Mouse (Mus musculus) lung, postnatal 36 days (tissue): ENCODE results near the gene Gm28635.

Source experiments
- DNase-seq: peaks from one replicate; pipeline ENCODE4 v3.0.0; 2022; ENCODE audit warnings: mixed read lengths

The Gm28635 gene

DNA sequence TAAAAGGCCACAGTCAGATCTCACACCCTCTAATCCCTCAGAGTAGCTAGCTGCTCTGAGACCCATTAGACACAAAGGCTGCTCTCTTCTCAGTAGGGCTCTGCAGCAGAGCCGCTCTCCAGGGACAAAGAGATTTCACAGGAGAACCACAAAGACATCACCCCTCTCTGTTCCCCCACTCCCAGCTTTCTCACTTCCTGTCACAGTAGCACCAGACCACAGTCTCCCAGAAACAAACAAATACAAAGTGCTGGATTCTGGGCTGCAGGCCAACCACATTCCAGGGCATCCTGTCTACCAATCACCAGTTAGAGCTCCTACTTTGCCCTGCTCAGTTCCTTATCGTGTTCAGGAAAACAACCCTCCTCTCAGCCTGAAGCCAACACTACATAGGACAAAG lies 42.2 kb downstream of the Gm28635 start:
- peak; percentile 98 for DNase-seq

DNA sequence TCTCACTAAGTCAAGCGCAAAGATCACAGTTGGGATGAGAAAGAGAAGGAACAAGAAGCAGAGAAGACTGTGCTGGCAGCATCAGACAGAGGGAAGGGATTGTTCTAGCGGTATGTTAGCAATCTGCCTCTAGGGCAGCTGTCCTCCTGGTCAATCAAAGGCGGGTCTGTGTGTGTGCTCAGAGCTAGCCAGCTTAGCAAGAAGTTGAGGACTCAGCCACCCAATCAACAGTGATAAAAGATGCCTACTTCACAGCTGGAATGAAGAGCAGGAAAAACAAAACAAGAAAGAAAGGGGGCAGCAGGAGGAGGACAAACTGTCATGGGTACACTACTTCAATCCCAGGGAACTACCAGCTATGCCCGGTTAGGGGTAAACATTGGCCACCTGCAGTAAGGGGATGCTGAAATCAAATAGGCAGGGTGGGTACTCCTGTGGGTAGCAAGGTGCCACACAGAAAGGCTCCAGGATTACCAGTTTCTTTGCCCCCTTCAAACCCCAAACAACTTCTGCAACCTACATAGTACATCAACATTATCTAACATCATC lies 42.8 kb downstream of the Gm28635 start:
- DNase-seq = peak; percentile 41

DNA sequence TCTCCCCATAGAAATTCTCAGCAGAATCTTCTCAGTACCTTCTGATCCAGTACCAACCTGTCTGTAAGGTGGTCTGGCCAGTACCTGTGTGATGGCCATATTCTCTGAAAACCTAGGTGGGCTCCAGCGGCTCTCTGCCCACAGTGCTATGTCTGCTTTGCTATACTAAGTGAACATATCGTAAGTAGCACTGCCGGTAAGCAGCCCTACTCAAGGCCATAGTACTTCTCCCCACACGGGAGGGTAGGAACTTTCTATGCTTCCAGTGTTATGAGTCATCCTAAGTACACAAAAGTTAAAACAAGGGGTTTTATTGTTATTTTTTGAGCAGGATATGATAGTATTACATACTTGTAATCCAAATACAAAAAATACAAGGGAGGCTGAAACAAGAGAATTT lies 43.8 kb downstream of the Gm28635 start:
- DNase-seq = peak; percentile 43

DNA sequence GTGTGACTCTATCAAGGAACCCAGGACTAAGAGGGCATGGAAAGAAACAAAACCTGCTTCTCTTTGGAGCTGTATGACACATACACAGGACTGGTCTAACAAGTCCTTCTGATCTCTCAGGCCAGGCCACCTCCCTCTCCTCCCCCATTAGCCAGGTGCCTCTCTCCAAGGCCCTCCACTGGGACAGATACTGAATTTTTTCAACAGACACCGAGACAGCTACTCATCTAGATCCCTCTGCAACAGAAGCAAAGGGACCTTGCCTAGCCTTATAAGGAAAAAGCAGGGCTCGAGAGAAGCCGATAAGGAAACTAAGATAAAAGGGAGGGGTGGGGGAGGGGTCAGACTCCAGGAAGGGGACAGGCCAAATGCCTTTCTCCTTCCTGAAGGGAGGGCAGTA lies 44.8 kb downstream of the Gm28635 start:
- peak; percentile 73 for DNase-seq

DNA sequence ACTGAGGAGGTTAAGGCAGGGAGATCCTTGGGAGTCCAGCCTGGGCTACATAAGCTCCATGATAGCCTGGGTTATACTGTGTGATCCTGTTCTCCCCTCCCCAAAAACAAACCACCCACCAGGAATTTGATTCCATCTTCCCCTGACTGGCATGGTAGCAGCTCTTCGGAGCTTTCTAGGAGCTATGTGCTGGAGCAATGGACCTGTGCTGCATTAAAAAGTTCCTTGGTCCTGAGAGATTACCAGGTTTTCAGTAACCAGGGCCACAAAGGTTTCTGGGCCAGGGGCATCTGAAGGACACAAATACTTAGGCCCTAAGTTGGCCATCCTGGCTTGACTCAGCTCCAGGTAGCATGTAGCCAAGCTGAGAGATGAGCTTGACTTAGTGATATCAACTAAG lies 45.8 kb downstream of the Gm28635 start:
- DNase-seq = no peak

DNA sequence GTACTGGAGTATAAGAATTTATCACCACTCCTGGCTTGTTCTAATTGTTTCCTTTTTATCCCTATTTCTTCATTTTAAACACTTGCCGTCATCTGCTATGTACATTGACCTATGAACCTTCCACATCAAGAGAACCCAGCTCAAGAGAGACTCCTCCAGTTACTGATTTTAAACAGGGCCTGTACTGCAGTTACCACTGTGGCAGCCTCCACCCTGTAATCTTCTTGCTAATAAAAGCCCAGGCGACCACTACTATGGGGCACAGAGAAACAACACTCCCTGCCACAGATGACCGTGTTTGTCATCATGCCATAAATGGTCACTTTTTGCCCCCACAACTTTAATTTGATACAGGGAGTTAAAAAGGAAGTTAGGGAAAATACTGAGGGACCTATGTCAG lies 50.8 kb downstream of the Gm28635 start:
- DNase-seq = no peak

DNA sequence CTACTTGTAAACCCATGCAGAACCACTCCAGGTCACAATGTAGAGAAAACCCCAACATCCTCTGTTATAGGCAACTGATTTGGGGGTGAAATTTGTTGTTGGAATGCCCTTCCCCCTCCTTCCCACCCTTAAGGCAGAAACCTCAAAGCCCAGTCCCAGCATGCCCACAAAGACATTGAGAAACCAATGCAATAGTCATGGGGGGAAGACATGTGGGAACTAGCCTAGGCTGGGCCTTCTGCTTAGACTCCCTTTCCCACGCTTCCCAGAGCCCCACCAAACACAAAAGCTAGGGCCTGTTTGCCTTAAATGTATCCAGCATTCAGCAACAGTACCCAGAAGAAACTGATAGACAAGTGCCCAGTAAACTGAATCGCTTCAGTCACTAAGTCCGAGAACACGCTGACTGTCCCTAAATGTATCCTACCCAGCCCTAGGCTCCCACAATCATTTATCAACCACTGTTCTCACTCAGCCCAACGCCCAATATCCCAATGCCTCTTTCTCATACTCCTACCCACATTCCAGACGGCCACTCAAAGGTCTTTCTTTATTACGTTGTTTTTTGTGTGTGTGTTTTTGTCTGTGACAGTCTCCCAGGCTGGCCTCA lies 51.4 kb downstream of the Gm28635 start:
- no peak for DNase-seq

DNA sequence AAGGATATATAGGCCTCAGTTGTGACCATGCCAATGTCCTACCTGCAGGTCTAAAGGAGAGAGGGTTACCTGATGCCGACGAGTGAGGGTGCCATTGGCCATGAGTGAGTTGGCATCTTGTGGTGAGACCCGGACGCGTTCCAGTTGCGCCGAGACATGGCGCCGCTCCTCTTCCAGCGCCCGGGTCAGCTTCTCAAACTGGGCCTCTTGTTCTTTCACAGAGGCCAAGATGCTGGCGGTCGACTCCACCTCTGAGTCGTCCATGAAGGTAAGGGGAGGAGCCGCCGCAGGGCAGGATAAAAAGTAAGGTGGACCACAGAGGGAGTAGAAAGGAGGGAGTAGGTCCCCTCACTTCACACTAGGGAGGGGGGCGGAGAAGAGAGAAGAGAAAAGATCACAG lies 53.6 kb downstream of the Gm28635 start:
- no peak for DNase-seq

DNA sequence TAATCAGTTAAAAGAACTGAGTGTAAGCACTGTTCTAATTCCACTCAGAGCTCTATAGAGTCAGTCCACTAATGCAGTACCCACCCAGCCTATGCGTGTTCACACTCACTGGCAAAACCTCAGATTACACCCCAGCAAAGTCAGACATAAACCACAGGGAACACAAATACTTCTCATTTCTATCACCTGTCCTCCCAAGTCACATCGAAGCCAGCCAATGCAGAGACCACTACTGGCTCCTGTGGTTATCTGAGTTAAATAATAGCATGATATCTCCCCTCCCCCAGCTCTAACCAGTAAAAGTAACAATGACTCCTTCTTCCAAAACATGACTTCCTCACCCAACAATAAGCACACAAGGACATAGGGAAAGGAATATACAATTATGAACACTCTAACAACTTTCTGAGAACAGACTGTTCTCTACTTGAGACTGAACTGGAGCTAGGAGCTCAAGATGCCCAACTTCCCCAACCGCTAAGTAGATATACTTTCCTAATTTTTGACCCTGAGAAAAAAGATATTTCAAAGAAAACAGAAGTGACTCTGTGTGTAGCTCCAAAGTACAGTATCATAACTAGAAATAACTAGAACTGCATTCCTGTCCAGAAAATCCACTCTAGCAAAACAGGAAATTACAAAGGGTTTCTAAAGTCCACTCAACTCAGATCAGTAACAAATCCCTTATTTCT lies 54.3 kb downstream of the Gm28635 start:
- no peak for DNase-seq

DNA sequence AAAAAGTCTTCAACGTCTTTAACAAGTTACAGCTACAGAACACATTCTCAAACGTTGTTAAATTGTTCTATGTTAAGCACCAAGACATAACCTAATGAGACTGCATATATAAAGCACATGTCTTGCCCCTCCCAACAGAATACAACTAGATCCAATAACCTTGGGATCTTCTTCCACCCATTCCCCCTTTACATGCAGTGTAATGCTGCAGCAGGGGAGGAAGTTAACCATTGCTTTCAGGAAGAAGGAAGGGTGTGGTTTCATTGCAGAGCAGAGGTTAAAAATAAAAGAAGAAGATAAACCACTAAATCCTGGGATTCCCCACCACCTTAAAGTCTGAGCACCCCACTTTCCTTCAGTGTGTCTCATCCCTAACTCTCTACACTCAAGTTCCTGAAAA lies 55.2 kb downstream of the Gm28635 start:
- no peak for DNase-seq

DNA sequence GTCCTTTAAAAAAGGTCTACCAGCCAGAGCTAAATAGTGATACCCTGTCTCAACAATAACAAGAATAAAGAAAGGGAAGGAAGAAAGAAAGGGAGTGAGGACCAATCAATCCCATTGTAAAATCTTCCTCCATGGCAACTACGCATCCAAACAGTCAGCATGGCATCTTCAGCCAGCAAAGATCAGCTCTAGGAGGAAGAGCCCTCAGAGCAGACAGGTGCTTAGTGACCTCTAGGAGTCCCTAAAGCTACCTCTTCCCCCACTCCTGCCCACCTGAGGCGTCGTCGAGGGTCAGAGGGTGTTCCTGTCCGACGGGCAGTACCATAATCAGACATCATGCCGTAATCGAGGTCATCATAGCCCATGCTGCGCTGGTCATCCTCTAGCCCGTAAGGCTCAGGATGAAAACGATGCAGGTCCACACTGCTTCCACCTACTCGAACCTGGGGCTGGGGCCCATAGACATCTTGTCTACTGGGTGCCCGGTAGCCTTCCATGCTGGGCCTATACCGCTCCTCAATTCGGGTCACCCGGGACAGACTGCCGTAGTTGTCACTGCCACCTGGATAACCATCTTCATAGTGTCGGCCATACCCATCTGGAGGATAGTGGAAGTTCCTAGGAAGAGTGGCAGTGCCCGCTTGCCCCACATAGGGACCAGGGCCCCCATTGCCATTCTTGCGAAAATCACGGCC lies 58.0 kb downstream of the Gm28635 start:
- DNase-seq = no peak

DNA sequence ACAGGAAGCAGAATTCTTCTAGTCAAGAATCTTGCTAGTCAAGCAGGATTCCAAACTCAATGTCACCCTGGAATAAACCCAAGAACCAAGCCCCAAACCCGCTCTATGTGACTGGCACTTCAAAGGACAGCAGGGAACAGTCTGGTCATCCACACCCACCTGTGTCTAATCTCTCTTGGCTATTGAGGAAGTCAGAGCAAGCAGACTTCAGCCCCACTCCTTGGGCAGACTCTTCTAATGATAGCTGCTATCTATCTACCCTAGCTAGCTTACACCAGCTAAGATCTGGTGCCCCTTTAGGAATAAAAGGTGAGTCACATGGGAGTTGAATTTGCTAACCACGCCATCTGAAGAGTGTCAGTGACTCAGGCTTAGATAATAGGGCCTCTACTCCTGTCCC lies 58.9 kb downstream of the Gm28635 start:
- DNase-seq = peak; percentile 41

DNA sequence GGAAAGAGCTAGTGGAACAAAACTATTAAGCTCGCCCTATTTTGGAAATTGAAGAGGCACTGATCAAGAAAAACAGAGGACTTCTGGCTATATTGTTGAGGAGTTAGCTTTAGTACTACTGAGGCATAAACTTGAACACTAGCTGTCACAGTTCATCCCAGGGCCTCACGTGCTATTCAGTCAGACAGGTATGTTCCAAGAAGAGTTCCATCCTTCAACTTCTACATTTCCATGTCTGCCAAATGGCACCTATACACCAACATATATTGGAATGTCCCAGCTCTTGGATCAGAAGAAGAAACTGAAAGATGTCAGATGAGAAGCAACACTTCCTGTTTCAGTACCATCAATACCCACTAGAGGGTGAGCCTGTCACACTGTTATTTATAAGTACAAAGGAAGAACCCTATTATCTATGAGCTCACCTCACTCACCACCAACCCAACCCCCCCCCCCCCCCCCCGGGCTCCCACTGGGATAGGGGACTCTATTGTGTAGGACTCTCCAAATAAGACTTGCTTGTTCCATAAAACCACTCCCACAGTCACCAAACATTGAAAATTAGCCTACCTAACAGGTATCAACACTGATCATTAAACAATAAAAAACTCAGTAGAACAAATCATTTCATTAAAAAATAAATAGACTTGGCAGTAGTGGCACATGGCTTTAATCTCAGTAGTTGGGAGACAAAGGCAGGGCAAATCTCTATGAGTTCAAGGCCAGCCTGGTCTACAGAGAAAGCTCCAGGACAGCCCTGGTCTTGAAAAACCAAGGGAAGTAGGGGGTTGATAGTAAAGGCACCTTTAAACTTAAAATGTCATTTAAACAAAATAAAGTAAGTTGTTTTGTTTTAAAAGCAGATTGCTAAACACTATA lies 60.0 kb downstream of the Gm28635 start:
- peak; percentile 93 for DNase-seq

DNA sequence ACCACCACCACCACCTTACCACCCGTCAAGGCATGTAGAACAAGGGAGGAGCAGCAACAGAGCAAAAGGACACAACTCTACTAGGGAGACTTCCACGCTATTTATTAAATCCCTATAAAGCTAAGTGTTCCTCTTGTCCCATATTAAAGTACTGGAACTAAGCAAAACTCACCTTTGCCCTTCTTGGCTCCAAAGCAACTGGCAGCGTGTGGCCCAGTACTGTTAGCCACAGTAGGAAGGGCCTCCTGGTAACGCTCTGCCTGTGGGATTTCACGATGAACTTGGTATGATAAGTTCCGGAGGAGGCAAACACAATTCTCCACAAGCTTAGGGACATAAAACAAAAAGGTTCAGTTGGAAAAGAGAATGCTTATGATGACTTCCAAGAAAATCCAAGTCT lies 65.1 kb downstream of the Gm28635 start:
- no peak for DNase-seq

DNA sequence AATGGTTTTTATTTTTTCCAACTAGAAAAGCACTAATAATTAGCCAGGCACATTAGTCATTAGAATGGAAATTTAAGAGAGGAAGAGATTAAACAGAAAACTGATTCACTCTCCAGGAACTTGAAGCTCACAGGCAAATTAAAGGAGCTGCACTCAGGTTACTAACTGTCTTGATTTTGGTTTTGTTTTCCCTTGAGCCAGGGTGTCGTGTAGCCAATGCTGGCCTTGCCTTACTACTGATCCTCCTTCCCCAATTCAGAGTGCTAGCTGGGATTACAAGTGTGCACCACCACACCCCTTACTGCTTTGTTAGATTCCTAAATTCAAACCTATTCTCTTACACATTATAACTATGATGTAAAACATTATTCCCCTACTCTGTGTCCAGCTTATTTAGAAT lies 70.0 kb downstream of the Gm28635 start:
- DNase-seq = no peak

DNA sequence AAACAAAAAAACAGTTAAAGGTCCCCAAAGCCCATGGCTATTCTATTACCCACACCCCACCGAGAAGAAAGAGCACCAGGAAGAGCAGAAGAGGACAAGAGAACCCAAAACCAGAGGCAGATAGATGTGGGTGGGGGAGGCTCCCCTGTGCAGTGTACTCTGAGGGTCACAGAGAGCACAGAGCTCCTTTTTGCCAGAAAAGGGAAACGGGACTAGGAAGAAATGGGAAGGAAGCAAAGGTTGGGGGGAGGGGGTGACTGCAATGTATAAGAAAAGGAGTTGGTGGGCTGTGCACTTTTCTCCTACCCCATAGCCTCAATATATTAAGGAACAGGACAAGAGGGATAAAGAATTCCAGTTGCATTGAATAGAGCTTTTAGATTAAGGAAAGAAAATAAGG lies 76.9 kb downstream of the Gm28635 start:
- DNase-seq = no peak

DNA sequence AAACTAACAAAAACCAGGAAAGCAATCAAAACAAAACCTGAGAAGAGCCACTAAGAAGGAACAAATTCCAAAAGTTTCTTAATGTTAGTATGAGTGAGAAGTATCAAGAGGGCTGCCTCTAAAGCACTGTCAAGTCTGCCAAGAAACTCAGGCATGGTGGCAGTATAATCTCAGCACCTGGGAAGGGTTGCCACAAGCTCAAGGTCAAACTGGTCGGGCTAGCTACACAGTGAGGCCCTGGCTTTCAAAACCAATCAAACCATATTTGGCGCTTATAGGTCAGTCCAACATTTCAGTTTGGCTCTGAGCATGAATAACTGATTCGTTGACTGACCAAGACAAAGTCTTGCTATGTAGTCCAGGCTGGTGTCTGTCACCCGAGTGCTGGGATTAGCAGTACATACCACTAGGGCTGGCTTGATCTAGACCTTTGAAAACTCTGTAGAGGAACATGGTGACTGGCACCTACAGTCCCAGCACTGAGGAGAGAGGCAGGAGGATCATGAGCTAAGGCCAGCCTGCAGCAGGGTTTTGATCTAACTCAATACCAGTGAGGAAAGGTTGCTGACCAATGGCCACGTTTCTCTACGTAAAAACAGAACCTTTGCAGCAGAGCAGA lies 78.5 kb downstream of the Gm28635 start:
- peak; percentile 16 for DNase-seq

DNA sequence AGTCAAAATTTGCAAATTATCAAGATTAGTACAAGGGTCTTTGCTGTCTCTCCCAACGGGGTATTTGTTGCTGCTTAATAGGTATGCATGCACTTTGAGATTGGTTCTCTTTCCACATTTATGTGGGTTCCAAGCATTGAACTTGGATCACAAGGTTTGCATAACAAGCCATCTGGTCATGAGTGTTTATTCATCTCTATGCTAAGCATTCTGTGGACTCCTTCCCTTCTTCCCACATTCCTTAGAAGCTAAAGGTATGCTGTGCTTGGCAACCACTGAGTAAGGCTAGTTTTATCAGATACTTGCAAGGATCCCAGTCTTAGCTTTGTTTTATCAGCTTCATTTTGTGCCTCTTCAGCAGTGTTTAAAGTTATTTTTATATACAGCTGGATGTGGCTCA lies 80.7 kb downstream of the Gm28635 start:
- DNase-seq = peak; percentile 11

DNA sequence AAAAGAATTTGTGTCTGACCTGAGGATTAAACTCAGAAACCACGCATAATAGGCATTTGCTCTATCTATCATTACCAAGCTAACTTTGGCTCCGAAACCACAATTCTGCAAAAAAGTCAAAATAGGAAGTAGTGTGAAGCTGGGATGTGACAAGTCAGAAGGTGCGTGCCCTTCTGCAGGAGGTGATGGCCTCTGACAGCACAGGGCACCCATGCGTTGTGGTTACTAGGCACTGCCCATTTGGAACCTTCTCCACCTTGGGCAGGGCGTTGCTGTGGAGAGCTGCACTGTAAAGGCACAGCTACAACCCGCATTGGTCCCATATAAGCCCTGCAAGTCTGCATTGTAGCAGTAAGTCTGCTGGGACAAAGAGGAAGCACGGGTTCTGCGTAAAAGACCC lies 85.0 kb downstream of the Gm28635 start:
- DNase-seq = no peak

DNA sequence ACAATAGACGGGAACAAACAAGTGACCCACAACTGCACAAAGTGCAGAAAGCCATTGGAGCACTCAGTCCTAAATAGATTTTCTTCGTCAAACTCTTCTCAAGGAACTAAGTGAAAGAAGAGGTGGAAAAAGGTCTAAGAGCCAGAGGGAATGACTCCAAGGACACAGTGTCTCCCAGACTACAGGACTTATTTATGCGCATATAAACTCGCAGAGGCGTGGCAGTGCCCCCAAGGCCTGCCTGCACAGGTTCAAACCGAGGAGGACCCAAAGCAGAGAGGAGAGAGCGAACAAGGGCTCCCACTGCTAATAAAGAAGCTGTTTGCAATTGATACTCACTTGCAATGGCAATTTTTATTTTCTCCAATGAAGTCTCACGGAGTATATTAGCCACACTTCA lies 92.1 kb downstream of the Gm28635 start:
- no peak for DNase-seq

DNA sequence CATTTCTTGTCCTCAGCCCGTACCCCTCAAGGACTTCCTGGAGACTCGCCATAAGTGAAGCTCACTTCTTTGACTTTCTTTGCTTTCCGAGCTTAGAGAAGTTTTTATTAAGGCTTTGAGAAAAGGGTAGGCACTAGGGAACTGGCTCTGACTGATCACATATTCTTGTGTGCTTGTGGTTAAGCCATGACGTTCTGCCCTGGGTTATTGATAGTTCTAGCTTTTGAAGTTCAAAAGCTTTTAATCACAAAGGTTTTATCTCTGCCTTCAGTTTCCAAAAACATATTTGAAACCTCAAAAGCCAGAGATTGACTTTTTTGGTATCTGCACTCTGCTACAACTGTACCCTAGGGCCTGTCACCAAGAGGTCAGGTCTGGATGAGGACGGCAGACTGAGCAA lies 95.6 kb downstream of the Gm28635 start:
- no peak for DNase-seq

DNA sequence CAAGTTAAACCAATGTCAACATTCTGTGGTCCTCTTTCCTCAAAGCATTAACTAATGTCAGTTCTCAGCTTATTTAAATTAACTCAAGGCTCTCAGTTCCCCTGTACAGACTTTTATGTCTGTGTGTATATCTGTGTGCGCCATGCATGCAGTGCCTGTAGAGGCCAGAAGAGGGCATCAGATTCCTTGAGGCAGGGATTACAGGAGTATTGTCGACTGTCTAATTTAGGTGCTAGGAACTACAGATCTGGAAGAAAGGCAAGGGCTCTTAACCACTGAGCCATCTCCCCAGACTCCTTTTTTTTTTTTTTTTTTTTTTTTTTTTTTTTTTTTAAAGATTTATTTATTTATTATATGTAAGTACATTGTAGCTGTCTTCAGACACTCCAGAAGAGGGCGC lies 96.6 kb downstream of the Gm28635 start:
- peak; percentile 41 for DNase-seq

DNA sequence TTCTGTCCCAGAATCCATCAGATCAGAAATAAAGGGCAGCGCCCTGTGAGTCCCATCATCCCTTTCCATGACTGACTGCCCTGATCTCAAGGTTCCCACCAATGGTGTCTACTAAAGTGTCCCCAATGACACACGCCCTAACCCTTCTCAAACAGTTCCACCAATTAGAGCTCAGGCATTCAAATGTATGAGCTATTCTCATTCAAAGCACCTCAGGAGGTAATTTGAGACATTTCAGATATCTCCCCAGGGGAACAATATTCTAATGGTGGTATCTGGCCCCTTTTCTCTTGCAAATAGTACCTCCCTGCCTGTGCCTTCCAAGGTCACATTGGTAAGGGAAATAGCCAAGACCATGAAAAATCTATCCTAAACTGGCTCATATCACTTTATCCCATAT lies 98.5 kb downstream of the Gm28635 start:
- no peak for DNase-seq
